Mouse (Mus musculus): ENCODE results near the gene Sphk2.

DNA sequence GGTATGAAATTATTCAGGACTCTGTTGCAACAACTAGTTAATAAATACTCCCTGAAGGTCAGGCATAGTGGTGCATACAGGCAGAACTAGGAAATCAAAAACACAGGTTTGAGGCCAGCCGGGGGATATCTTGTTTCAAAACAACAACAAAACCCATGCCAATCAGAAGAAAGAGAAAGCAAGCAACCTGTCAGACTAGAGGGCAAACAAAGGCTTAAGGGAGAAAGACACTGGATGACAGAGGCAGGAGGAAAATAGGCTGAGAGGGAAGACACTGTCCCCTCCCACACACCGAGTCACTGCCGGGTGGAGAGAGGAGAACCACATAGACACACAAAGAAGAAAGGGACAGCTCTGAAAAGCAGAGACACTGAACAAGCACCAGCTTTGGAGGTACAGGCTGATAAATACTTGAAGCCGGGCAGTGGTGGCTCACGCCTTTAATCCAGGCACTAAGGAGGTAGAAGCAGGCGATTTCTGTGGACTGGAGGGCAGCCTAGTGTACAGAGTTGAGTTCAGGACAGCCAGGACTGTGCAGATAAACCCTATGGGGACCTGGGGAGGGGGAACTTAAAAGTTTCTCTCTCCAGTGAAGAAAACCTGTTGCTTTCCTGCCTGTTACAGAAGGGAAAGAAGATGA, 3.8 kb downstream of the Sphk2 start:
- TF ChIP-seq CTCF (IDR thresholded peaks at IDR 0.05) (no peak), EP300 (IDR thresholded peaks at IDR 0.05; ENCODE audit: insufficient read depth, low read depth, low read length) (no peak)

All from heart, adult 2 months (tissue).